Mouse (Mus musculus) CH12.LX (cell line): ENCODE data around the gene Gm17482.

Experiments
- CHD1 ChIP-seq: IDR thresholded peaks from 2 replicates; pipeline ENCODE4 v1.6.1; 2012; ENCODE audit warnings: low read depth, low read length, improper control_type of control experiment, inconsistent platforms
- CTCF ChIP-seq, 2 experiments: IDR thresholded peaks in 1 of 2; conservative IDR thresholded peaks in 1 of 2; 2 replicates each; pipeline ENCODE4 v1.5.1; 2011 to 2012; ENCODE audit warnings: low read depth in 2 of 2, low read length in 2 of 2, improper control_type of control experiment in 1 of 2, inconsistent platforms in 1 of 2, mild to moderate bottlenecking in 1 of 2, moderate library complexity in 1 of 2
- E2F4 ChIP-seq: IDR thresholded peaks from 2 replicates; pipeline ENCODE4 v1.6.1; 2011; ENCODE audit warnings: low read depth, low read length, improper control_type of control experiment; ENCODE audit not compliant: insufficient replicate concordance
- EP300 ChIP-seq: IDR thresholded peaks from 2 replicates; pipeline ENCODE4 v1.6.1; 2011; ENCODE audit warnings: low read length, improper control_type of control experiment
- JUND ChIP-seq: conservative IDR thresholded peaks from 2 replicates; pipeline ENCODE4 v1.6.1; 2011; ENCODE audit warnings: low read depth, low read length, improper control_type of control experiment
- MYC ChIP-seq: IDR thresholded peaks from 2 replicates; pipeline ENCODE4 v1.6.1; 2011; ENCODE audit warnings: low read depth, mild to moderate bottlenecking, improper control_type of control experiment, low read length
- POLR2A ChIP-seq: IDR thresholded peaks from 2 replicates; pipeline ENCODE4 v1.6.1; 2011; ENCODE audit warnings: low read depth, mild to moderate bottlenecking, improper control_type of control experiment, low read length
- RAD21 ChIP-seq: IDR thresholded peaks from 2 replicates; pipeline ENCODE4 v1.6.1; 2011; ENCODE audit warnings: low read depth, mild to moderate bottlenecking, low read length, improper control_type of control experiment, moderate library complexity
- TBP ChIP-seq: conservative IDR thresholded peaks from 2 replicates; pipeline ENCODE4 v1.6.1; 2011; ENCODE audit warnings: low read depth, low read length, improper control_type of control experiment

DNA sequence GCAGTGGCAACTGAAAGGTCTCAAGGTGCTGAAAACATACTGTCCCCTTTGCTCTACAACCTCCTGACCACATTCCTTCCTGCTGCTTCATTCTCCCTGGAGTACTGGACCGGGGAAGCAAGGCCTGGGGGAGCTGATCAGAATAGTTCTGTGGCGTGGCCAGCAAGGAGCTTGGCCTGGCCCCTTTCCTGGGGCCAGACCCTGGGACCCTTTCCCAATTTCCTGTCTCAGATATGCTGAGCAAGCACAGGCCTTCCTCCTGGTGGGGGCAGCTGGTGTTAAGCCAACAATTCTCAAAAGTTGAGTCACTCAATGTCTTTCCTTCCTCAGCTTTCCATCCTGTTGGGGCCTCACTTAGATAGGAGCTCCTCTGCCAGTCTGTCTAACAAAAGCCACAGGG lies 42.9 kb downstream of the Gm17482 start:
- TF ChIP-seq E2F4 (no peak), CTCF (conservative IDR thresholded peaks at IDR 0.05 in 1 of 2, IDR thresholded peaks at IDR 0.05 in 1 of 2; ENCODE audit: low read depth in 2 of 2, low read length in 2 of 2) (no peak), RAD21 (no peak), EP300 (no peak), TBP (no peak), POLR2A (no peak), MYC (no peak), CHD1 (no peak), JUND (no peak)
